Comparison of ENCODE assay signal across 11 mouse cellular contexts in the genomic region with DNA sequence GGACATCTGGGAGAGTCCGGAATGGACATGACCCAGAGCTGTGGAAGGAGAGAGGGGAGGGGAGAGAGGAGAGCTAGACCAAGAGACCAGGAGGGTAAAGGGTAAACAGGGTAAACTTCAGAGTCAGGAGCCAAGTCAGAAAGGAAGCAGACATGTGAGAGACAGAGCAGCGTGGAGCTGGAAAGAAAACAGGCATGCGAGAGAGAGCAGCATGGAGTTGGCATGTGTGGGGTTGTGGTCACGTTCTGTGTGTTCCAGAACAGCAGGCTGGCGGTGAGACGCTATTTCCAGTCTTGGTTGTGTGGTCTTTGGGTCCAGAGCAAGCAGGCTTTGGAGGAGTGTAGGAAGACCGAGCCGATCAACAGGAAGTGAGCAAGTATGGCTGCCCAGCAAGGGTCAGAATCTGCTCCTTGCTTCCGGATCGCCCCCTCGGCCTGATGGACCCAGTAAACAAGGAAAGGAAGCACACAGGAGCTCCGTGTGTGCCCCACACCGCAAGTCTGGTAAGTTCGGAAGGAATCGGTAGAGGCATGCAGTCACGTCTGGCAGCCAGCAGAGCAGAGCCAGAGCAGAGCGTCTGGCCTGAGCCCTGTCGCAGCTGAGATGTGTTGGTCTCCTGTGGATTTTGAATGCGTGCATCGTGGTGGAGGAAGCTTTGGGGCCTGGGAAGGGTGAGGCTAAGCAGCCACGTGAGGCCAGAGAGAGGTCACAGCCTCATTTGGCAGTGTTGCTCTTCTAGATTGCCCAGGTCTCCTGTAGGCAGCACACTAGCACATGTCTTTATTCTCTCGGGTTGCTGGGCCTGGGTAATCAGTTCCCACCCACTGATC. TPM values are rescaled to one million over a fixed set of nuclear protein-coding genes. Genes with fewer than 3 reads are reported as not detected.
DNase-seq lines count a peak whose midpoint lies in the region; ATAC-seq and TF ChIP-seq lines count a peak whose summit lies in the region.
"Had no signal": no experiment of that assay in that cellular context is flagged by ENCODE, and none has a peak within 500 bp of the region (broad histone marks: within the 10 kb centered on the region; RNA-seq: fewer than 3 reads in every experiment).

No protein-coding gene starts in this region.

- H3K4me1 ChIP-seq in E14TG2a.4 (replicated peaks; ENCODE audit: low read depth, low read length) = peaks cover 39% of the 10 kb centered on the region
- peaks cover 22% of the 10 kb centered on the region for H3K4me1 ChIP-seq in heart, embryonic 15.5 days (replicated peaks)
- H3K4me1 ChIP-seq in limb, embryonic 13.5 days = peaks cover 18% of the 10 kb centered on the region
- H3K4me1 ChIP-seq in neural tube, embryonic 15.5 days = peaks cover 7% of the 10 kb centered on the region

- ATAC-seq in heart, embryonic 15.5 days (replicated peaks; ENCODE audit: insufficient number of reproducible peaks, insufficient read depth, low FRiP score, low read depth) = no peak
- ATAC-seq in limb, embryonic 13.5 days (ENCODE audit: low FRiP score, low read depth) = no peak
- ATAC-seq in activated CD4-positive, CD25-positive, alpha-beta regulatory T cell, adult 4 months = no peak
- ATAC-seq in neural tube, embryonic 15.5 days (ENCODE audit: low FRiP score) = no peak
- ATAC-seq: midbrain, embryonic 16.5 days had no signal

- peak overlapping the region; percentile 62 for H3K27ac ChIP-seq in heart, embryonic 15.5 days
- H3K27ac ChIP-seq in limb, embryonic 13.5 days = peak overlapping the region; percentile 4; the same call in 1 of the 2 replicates
- no peak overlapping the region for H3K27ac ChIP-seq in neural tube, embryonic 15.5 days (replicated peaks)

- no peaks in the 10 kb centered on the region for H3K9me3 ChIP-seq in E14TG2a.4 (ENCODE audit: low read length)
- no peaks in the 10 kb centered on the region for H3K9me3 ChIP-seq in heart, embryonic 15.5 days (replicated peaks)
- no peaks in the 10 kb centered on the region for H3K9me3 ChIP-seq in limb, embryonic 13.5 days
- no peaks in the 10 kb centered on the region for H3K9me3 ChIP-seq in neural tube, embryonic 15.5 days (replicated peaks)

- WGBS in heart, embryonic 15.5 days = 48% methylated on average over 22 of the region's 22 CpGs
- whole genome bisulfite sequencing in limb, embryonic 13.5 days = 54% methylated on average over 22 of the region's 22 CpGs
- 65% methylated on average over 22 of the region's 22 CpGs for WGBS in neural tube, embryonic 15.5 days

- peak overlapping the region; percentile 26; the same call in 1 of the 2 replicates for H3K4me2 ChIP-seq in heart, embryonic 15.5 days
- no peak overlapping the region for H3K4me2 ChIP-seq in limb, embryonic 13.5 days (replicated peaks)
- no peak overlapping the region for H3K4me2 ChIP-seq in neural tube, embryonic 15.5 days

- DNase-seq in gastrocnemius, postnatal 14 days = peak; percentile 31
- no peak for DNase-seq in gastrocnemius, postnatal 25 days
- DNase-seq in spleen, adult 12 weeks (ENCODE audit: low spot score) = no peak
- DNase-seq: adrenal gland, postnatal 25 days; spleen, adult 18-20 months had no signal

- peak overlapping the region; percentile 56 for H3K4me3 ChIP-seq in E14TG2a.4 (replicated peaks; ENCODE audit: low read length)
- H3K4me3 ChIP-seq in heart, embryonic 15.5 days = no peak overlapping the region
- no peak overlapping the region for H3K4me3 ChIP-seq in limb, embryonic 13.5 days
- no peak overlapping the region for H3K4me3 ChIP-seq in neural tube, embryonic 15.5 days (replicated peaks)

- peaks cover 9% of the 10 kb centered on the region for H3K36me3 ChIP-seq in E14TG2a.4 (ENCODE audit: insufficient read depth, low read length)
- H3K36me3 ChIP-seq in heart, embryonic 15.5 days = no peaks in the 10 kb centered on the region
- H3K36me3 ChIP-seq in limb, embryonic 13.5 days = no peaks in the 10 kb centered on the region
- H3K36me3 ChIP-seq in neural tube, embryonic 15.5 days = no peaks in the 10 kb centered on the region

- intact Hi-C loops in gastrocnemius, postnatal 14 days (cut with DNase I; ENCODE audit: low total_unique reads) = loop anchor here (5.0 kb wide), 1 partner anchor 64 kb away; no protein-coding TSS in a partner anchor

- H3K27me3 ChIP-seq in E14TG2a.4 (ENCODE audit: insufficient read depth, low read length) = no peaks in the 10 kb centered on the region
- H3K27me3 ChIP-seq in heart, embryonic 15.5 days = no peaks in the 10 kb centered on the region
- H3K27me3 ChIP-seq in limb, embryonic 13.5 days = no peaks in the 10 kb centered on the region
- H3K27me3 ChIP-seq in neural tube, embryonic 15.5 days (replicated peaks) = no peaks in the 10 kb centered on the region

- TF ChIP-seq CTCF in E14TG2a.4 (conservative IDR thresholded peaks at IDR 0.05; ENCODE audit: low read length) = no peak

- H3K9ac ChIP-seq in heart, embryonic 15.5 days = 0 out of 2 replicates have a peak overlapping the region, but pooled peaks have one; percentile 19
- H3K9ac ChIP-seq in limb, embryonic 13.5 days = no peak overlapping the region; the same call in 1 of the 2 replicates
- H3K9ac ChIP-seq in neural tube, embryonic 15.5 days (replicated peaks) = no peak overlapping the region

RNA-seq across cellular contexts. Expression of a gene that starts 4.5 kb away (rescaled TPM):
- total RNA-seq in gastrocnemius, postnatal 14 days (2021) = 100 to 1,000 TPM; 417 to 454 TPM
- total RNA-seq in gastrocnemius, postnatal 25 days (2021) = 100 to 1,000 TPM; 489 to 502 TPM
- polyA plus RNA-seq in heart, embryonic 15.5 days (2015; fragmentation: Nextera tagmentation; extraction: Ambion mirVana) = 483 and 678 TPM in 2 replicates
- polyA plus RNA-seq in limb, embryonic 13.5 days (2015; fragmentation: Nextera tagmentation; extraction: Ambion mirVana) = 294 and 300 TPM in 2 replicates
- 100 to 1,000 TPM; 486 to 595 TPM for polyA plus RNA-seq in activated CD4-positive, CD25-positive, alpha-beta regulatory T cell, adult 4 months (2017; shearing (Covaris generic))
- 409 and 417 TPM in 2 replicates for polyA plus RNA-seq in neural tube, embryonic 15.5 days (2015; fragmentation: Nextera tagmentation; extraction: Ambion mirVana)

RNA-seq across cellular contexts. Expression of a gene that starts 19.9 kb away (rescaled TPM):
- total RNA-seq in gastrocnemius, postnatal 14 days (2021) = 100 to 1,000 TPM; 141 to 147 TPM
- 100 to 1,000 TPM; 126 to 130 TPM for total RNA-seq in gastrocnemius, postnatal 25 days (2021)
- polyA plus RNA-seq in heart, embryonic 15.5 days (2015; fragmentation: Nextera tagmentation; extraction: Ambion mirVana) = 334 and 337 TPM in 2 replicates
- polyA plus RNA-seq in limb, embryonic 13.5 days (2015; fragmentation: Nextera tagmentation; extraction: Ambion mirVana) = 239 and 258 TPM in 2 replicates
- polyA plus RNA-seq in activated CD4-positive, CD25-positive, alpha-beta regulatory T cell, adult 4 months (2017; shearing (Covaris generic)) = 100 to 1,000 TPM; 132 to 140 TPM
- polyA plus RNA-seq in neural tube, embryonic 15.5 days (2015; fragmentation: Nextera tagmentation; extraction: Ambion mirVana) = 392 and 440 TPM in 2 replicates

RNA-seq across cellular contexts. Expression of a gene that starts 19.9 kb away (rescaled TPM):
- total RNA-seq in gastrocnemius, postnatal 14 days (2021) = 1 to 10 TPM; 2.0 to 2.8 TPM
- under 1 TPM; 0.87 to 0.96 TPM for total RNA-seq in gastrocnemius, postnatal 25 days (2021)
- polyA plus RNA-seq in heart, embryonic 15.5 days (2015; fragmentation: Nextera tagmentation; extraction: Ambion mirVana) = 6.3 and 11.5 TPM in 2 replicates
- 17.9 and 18.6 TPM in 2 replicates for polyA plus RNA-seq in limb, embryonic 13.5 days (2015; fragmentation: Nextera tagmentation; extraction: Ambion mirVana)
- 1 to 10 TPM; 5.3 to 5.8 TPM for polyA plus RNA-seq in activated CD4-positive, CD25-positive, alpha-beta regulatory T cell, adult 4 months (2017; shearing (Covaris generic))
- polyA plus RNA-seq in neural tube, embryonic 15.5 days (2015; fragmentation: Nextera tagmentation; extraction: Ambion mirVana) = 2.4 and 6.6 TPM in 2 replicates

RNA-seq across cellular contexts. Expression of a gene that starts 19.9 kb away (rescaled TPM):
- total RNA-seq in gastrocnemius, postnatal 14 days (2021) = 10 to 100 TPM; 19.3 to 20.4 TPM
- 10 to 100 TPM; 13.1 to 15.0 TPM for total RNA-seq in gastrocnemius, postnatal 25 days (2021)
- polyA plus RNA-seq in heart, embryonic 15.5 days (2015; fragmentation: Nextera tagmentation; extraction: Ambion mirVana) = 39.1 and 52.3 TPM in 2 replicates
- polyA plus RNA-seq in limb, embryonic 13.5 days (2015; fragmentation: Nextera tagmentation; extraction: Ambion mirVana) = 45.5 and 48.1 TPM in 2 replicates
- polyA plus RNA-seq in activated CD4-positive, CD25-positive, alpha-beta regulatory T cell, adult 4 months (2017; shearing (Covaris generic)) = 10 to 100 TPM; 44.2 to 63.7 TPM
- 33.4 and 41.8 TPM in 2 replicates for polyA plus RNA-seq in neural tube, embryonic 15.5 days (2015; fragmentation: Nextera tagmentation; extraction: Ambion mirVana)

RNA-seq across cellular contexts. Expression of a gene that starts 21.4 kb away (rescaled TPM):
- 10 to 100 TPM; 11.4 to 12.9 TPM for total RNA-seq in gastrocnemius, postnatal 14 days (2021)
- 10 to 100 TPM; 11.7 to 13.3 TPM for total RNA-seq in gastrocnemius, postnatal 25 days (2021)
- 12.3 and 14.2 TPM in 2 replicates for polyA plus RNA-seq in heart, embryonic 15.5 days (2015; fragmentation: Nextera tagmentation; extraction: Ambion mirVana)
- 7.3 and 9.5 TPM in 2 replicates for polyA plus RNA-seq in limb, embryonic 13.5 days (2015; fragmentation: Nextera tagmentation; extraction: Ambion mirVana)
- polyA plus RNA-seq in activated CD4-positive, CD25-positive, alpha-beta regulatory T cell, adult 4 months (2017; shearing (Covaris generic)) = 1 to 10 TPM; 3.6 to 6.5 TPM
- polyA plus RNA-seq in neural tube, embryonic 15.5 days (2015; fragmentation: Nextera tagmentation; extraction: Ambion mirVana) = 2.1 and 3.3 TPM in 2 replicates
